Mouse (Mus musculus) left cerebral cortex, adult 18-20 months (tissue): Measurements from ENCODE around the gene Zfp330. TPM values are rescaled to one million over a fixed set of nuclear protein-coding genes. Genes with fewer than 3 reads are reported as not detected.

ENCODE experiments used
- DNase-seq, 2 experiments: peaks; one replicate each; pipeline ENCODE4 v3.0.0; 2021 to 2022; ENCODE audit warnings: low spot score in 2 of 2, mixed read lengths in 1 of 2
- long read RNA-seq, 2 experiments: library from polyadenylated mRNA; stranded (forward); transcript quantifications; one replicate each; pipeline ENCODE4 v2.0.0; 2021
- total RNA-seq, 2 experiments: library from RNA; stranded (reverse); gene quantifications; 2 replicates each; pipeline ENCODE4 v1.2.3; 2021

Gene Zfp330
- 10 to 100 TPM; 33.0 to 34.1 TPM for total RNA-seq
- long read RNA-seq, experiment 1, transcript Zfp330-201 (10 exons, 1,675 nt), result major isoform, 32 of 45 reads
- long read RNA-seq, experiment 1, partial matches to known transcripts, result 1 of 45 reads
- long read RNA-seq, experiment 1, other reads (novel, unspliced or antisense), result 10 of 45 reads
- long read RNA-seq, experiment 2, transcript Zfp330-201 (10 exons, 1,675 nt), result major isoform, 37 of 45 reads
- long read RNA-seq, experiment 2, partial matches to known transcripts, result 1 of 45 reads
- long read RNA-seq, experiment 2, other reads (novel, unspliced or antisense), result 7 of 45 reads

DNA sequence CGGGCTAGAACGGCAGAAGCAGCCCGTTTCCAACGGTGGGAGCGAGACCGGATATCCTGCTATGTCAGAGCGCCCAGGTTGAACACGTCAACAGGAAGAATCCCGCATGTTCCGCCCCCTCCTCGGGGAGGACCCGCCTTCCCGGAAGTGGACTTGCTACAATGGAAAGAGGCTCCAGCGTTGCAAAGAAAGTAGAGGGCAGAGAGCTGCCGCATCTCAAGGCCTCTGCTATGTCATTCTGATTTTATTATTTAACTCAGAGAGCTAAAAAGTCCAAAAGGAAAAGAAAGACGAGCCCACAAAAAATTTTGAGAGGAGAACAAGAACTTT lies at the start of gene Zfp330:
TSS of gene Zfp330 (minus strand) at position 68 of the 330 bp plus-strand sequence.
- peak; percentile 89 to 92 for DNase-seq

DNA sequence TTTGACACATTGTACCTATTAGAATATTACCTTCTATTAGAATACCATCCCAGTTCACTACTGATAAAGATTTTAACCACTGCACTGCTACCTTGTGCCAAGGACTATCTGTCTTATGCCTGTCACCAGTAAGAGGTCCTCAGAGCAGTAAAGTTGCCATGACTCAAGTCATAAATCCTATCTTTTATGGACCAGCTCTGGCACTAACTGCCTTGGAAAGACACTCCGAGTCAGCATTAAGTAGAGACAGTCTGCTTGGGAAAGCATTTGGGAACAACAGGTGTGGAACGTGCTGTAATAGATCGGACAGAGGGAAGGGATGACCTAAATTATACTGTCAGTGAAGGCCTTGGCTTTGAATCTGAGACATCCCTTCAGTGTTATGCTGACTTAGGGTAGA lies 4.0 kb upstream of the Zfp330 start:
- DNase-seq, result no peak

- DNase-seq, result no peak
Observed at GRCm38 (mm10) chr8:82777406-82777805, 3.4 kb upstream of the Zfp330 start.

GRCm38 (mm10) chr8:82774482-82774881 lies 522 bp upstream of the Zfp330 start:
- peak; percentile 8 to 10 for DNase-seq

- no peak for DNase-seq
Observed at GRCm38 (mm10) chr8:82773332-82774092, 448 bp downstream of the Zfp330 start.

DNA sequence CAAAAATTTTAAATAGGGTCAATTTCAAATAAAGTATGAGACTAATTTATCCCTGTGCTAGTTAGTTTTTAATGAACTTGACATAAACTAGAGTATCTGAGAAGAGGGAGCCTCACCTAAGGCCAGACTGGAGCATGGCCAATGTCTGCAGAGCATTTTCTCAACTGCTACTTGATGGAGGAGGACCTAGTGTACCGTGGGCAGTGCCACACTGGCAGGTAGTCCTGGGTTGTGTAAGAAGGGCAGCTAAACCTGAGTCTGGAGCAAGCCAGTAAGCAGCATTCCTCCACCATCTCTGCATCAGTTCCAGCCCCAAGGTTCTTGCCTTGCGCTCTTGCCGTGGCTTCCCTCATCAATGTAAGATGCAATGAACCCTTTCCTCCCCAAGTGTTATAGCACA lies 3.1 kb downstream of the Zfp330 start:
- DNase-seq, result no peak

GRCm38 (mm10) chr8:82759071-82759470 lies 14.9 kb downstream of the Zfp330 start:
- DNase-seq, result no peak

GRCm38 (mm10) chr8:82754946-82755345 lies 19.0 kb downstream of the Zfp330 start:
- DNase-seq, result no peak

- no peak for DNase-seq
Observed at GRCm38 (mm10) chr8:82746617-82747016, 27.3 kb downstream of the Zfp330 start.

GRCm38 (mm10) chr8:82743905-82744904 lies 29.8 kb downstream of the Zfp330 start:
- DNase-seq, result peak; percentile 75 to 76

Other genes with a start within 250 kb of the Zfp330 start
- gene Rnf150, start 89.2 kb upstream of the Zfp330 start, total RNA-seq, result 10 to 100 TPM; 43.1 to 45.3 TPM